Mouse (Mus musculus) CH12.LX (cell line): Measurements from ENCODE around the gene Tbc1d25.

Source experiments
- CTCF ChIP-seq, 2 experiments: IDR thresholded peaks in 1 of 2; conservative IDR thresholded peaks in 1 of 2; 2 replicates each; pipeline ENCODE4 v1.5.1; 2011 to 2012; ENCODE audit warnings: low read depth in 2 of 2, low read length in 2 of 2, improper control_type of control experiment in 1 of 2, inconsistent platforms in 1 of 2, mild to moderate bottlenecking in 1 of 2, moderate library complexity in 1 of 2
- ELF1 ChIP-seq: IDR thresholded peaks from 2 replicates; pipeline ENCODE4 v1.6.1; 2014; ENCODE audit warnings: low read depth, mild to moderate bottlenecking, inconsistent platforms, low read length, improper control_type of control experiment
- IRF4 ChIP-seq: IDR thresholded peaks from 2 replicates; pipeline ENCODE4 v1.6.1; 2014; ENCODE audit warnings: low read depth, mild to moderate bottlenecking, inconsistent platforms, low read length, improper control_type of control experiment

GRCm38 (mm10) chrX:8164471-8164870 is 11.5 kb downstream of the Tbc1d25 start:
- TF ChIP-seq ELF1 (no peak), CTCF (conservative IDR thresholded peaks at IDR 0.05 in 1 of 2, IDR thresholded peaks at IDR 0.05 in 1 of 2; ENCODE audit: low read depth in 2 of 2, low read length in 2 of 2) (no peak), IRF4 (no peak)
